Mouse (Mus musculus) lung, postnatal 0 days (tissue): ENCODE data around the gene Aktip. TPM values are rescaled to one million over a fixed set of nuclear protein-coding genes. Genes with fewer than 3 reads are reported as not detected.

Experiments
- ATAC-seq: fragments of 200-750 bp; cut with Nextera tagmentation; 2 replicates; pipeline ENCODE4 v1.8.0; 2017; ENCODE audit warnings: moderate library complexity
- DNase-seq: peaks from one replicate; pipeline ENCODE4 v3.0.0-alpha.2; 2016; ENCODE audit warnings: low spot score
- H3K27ac ChIP-seq: fragments of 300-500 bp; sonication (generic); 2 replicates; pipeline ENCODE4 v1.5.1; 2014; ENCODE audit warnings: antibody characterized with exemption, mild to moderate bottlenecking, low read length, mixed read lengths
- H3K27me3 ChIP-seq: fragments of 300-500 bp; sonication (generic); replicated peaks from 2 replicates; pipeline ENCODE4 v1.6.1; 2014; ENCODE audit warnings: low read length, mixed read lengths; ENCODE audit not compliant: insufficient read depth
- H3K36me3 ChIP-seq: fragments of 300-500 bp; sonication (generic); 2 replicates; pipeline ENCODE4 v1.6.1; 2014; ENCODE audit warnings: low read length, mixed read lengths; ENCODE audit not compliant: insufficient read depth
- H3K4me1 ChIP-seq: fragments of 300-500 bp; sonication (generic); 2 replicates; pipeline ENCODE4 v1.6.1; 2014; ENCODE audit warnings: antibody characterized with exemption, low read depth, low read length, mixed read lengths; ENCODE audit not compliant: insufficient read depth
- H3K4me2 ChIP-seq: fragments of 300-500 bp; sonication (generic); replicated peaks from 2 replicates; pipeline ENCODE4 v1.6.1; 2014; ENCODE audit warnings: low read depth, mild to moderate bottlenecking, low read length, moderate library complexity, mixed read lengths
- H3K4me3 ChIP-seq: fragments of 300-500 bp; sonication (generic); 2 replicates; pipeline ENCODE4 v1.5.1; 2014; ENCODE audit warnings: low read depth, low read length
- H3K9ac ChIP-seq: fragments of 300-500 bp; sonication (generic); replicated peaks from 2 replicates; pipeline ENCODE4 v1.6.1; 2014; ENCODE audit warnings: low read depth, mild to moderate bottlenecking
- H3K9me3 ChIP-seq: fragments of 300-500 bp; sonication (generic); 2 replicates; pipeline ENCODE4 v1.6.1; 2016; ENCODE audit warnings: low read length, mixed read lengths
- CTCF ChIP-seq: IDR thresholded peaks from 2 replicates; pipeline ENCODE4 v1.5.1; 2016; ENCODE audit warnings: antibody characterized with exemption, mild to moderate bottlenecking
- EP300 ChIP-seq: IDR thresholded peaks from 2 replicates; pipeline ENCODE4 v1.6.1; 2016; ENCODE audit warnings: antibody characterized with exemption, mild to moderate bottlenecking, control low read depth
- WGBS: fragments of 180-500 bp; shearing (Covaris S2); extraction: QIAGEN DNeasy Blood & Tissue Kit; methylation state at CpG from one replicate; pipeline ENCODE4 v1.1.7; 2014; 5-methylcytosine and 5-hydroxymethylcytosine counted together
- polyA plus RNA-seq: library from polyadenylated mRNA; unstranded; fragments of >200 nt; fragmentation: Nextera tagmentation; extraction: Ambion mirVana; gene quantifications from 2 replicates; pipeline ENCODE4 v1.2.1, GENCODE M21; 2015

The Aktip gene
- polyA plus RNA-seq, 1 experiment from 2014 or later, result 65.6 TPM

DNA sequence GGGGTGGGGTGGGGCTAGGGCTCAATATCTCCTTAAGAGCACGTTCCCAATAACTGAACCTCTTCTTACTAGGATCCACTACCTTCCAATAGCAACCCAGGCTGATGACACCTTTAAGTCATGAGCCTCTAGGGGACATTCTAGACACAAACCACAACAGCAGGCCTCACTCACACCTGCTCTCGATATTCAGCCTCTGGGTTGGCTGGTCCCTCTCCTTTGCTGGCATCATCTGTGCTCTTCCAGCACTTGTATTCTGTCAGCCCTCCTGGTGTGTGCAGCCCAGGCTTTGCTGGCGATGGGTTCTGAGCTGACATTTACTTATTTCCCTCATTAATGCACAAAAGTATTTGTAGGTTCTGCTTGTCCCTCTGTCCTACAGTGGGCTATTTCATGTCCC is 14.5 kb upstream of the Aktip start:
- H3K9me3 ChIP-seq, result no peaks in the 10 kb centered on the region
- H3K36me3 ChIP-seq, result no peaks in the 10 kb centered on the region
- H3K4me2 ChIP-seq, result no peak overlapping the region
- DNase-seq, result no peak
- WGBS, result 71% methylated on average over 3 of the region's 3 CpGs
- no peak overlapping the region for H3K27ac ChIP-seq
- H3K9ac ChIP-seq, result no peak overlapping the region
- no peak for ATAC-seq
- no peaks in the 10 kb centered on the region for H3K27me3 ChIP-seq
- no peak for TF ChIP-seq CTCF
- TF ChIP-seq EP300, result no peak
- H3K4me1 ChIP-seq, result no peaks in the 10 kb centered on the region
- H3K4me3 ChIP-seq, result no peak overlapping the region

- H3K4me2 ChIP-seq, result no peak overlapping the region
- H3K4me3 ChIP-seq, result no peak overlapping the region
- H3K36me3 ChIP-seq, result no peaks in the 10 kb centered on the region
- TF ChIP-seq CTCF (no peak), EP300 (no peak)
- DNase-seq (no peak), ATAC-seq (no peak)
- WGBS, result 53% methylated on average over 2 of the region's 2 CpGs
- no peak overlapping the region for H3K27ac ChIP-seq
- H3K9ac ChIP-seq, result no peak overlapping the region
- no peaks in the 10 kb centered on the region for H3K27me3 ChIP-seq
- no peaks in the 10 kb centered on the region for H3K9me3 ChIP-seq
- no peaks in the 10 kb centered on the region for H3K4me1 ChIP-seq
Observed at GRCm38 (mm10) chr8:91212948-91213347, 13.2 kb upstream of the Aktip start.

DNA sequence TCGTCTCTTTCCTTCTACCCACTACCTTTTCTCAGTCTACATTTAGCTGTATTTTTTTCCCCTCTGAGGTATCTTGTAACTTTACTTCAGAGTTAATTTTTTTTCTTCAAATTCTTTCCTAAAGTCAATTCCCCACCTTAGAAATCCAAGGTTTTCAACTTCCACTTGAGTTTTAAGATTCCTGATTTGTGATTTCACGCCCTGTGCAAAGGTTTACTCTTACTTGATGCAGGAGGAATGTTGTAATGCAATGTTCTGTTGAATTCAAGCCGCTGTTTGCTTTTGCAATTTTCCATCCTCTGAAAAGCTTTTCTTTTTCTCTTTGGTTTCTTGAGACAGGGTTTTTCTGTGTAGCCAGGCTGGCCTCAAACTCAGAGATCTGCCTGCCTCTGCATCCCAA is 9.9 kb upstream of the Aktip start:
- DNase-seq, result peak; percentile 84
- Histone ChIP-seq H3K36me3 (no peaks in the 10 kb centered on the region), H3K4me1 (no peaks in the 10 kb centered on the region), H3K4me3 (no peak overlapping the region), H3K9ac (no peak overlapping the region), H3K4me2 (no peak overlapping the region), H3K27me3 (no peaks in the 10 kb centered on the region), H3K27ac (peak overlapping the region; percentile 72), H3K9me3 (no peaks in the 10 kb centered on the region)
- peak; percentile 74 for TF ChIP-seq EP300
- no peak for TF ChIP-seq CTCF
- 54% methylated on average over 3 of the region's 3 CpGs for WGBS
- peak; percentile 71; the same call in 1 of the 2 replicates for ATAC-seq

DNA sequence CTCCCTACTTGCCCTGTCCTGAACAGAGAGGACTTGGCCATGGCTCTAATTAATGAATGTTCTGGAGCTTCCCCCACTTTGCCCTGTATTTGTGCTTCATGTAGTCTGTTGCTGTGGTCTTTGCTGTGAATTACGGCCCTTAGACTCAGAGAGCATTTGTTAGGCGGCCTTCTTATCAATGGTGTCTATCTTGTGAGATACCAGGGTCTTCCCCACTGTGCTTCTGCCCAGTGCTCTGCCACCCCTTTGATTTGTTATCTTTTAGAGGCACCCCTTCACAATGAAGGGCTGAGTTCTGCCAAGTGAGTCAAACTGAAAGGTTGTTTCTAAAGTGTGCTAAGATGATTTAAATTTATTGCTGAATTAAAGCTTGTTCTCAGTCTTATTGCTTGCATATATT is 7.9 kb upstream of the Aktip start:
- no peak for ATAC-seq
- Histone ChIP-seq H3K4me2 (no peak overlapping the region), H3K9ac (no peak overlapping the region), H3K36me3 (no peaks in the 10 kb centered on the region), H3K27me3 (no peaks in the 10 kb centered on the region), H3K4me1 (no peaks in the 10 kb centered on the region), H3K27ac (no peak overlapping the region), H3K9me3 (no peaks in the 10 kb centered on the region), H3K4me3 (no peak overlapping the region)
- 48% methylated on average over 2 of the region's 2 CpGs for WGBS
- no peak for DNase-seq
- TF ChIP-seq CTCF (no peak), EP300 (no peak)

GRCm38 (mm10) chr8:91205897-91206296 is 6.1 kb upstream of the Aktip start:
- ATAC-seq (no peak), DNase-seq (no peak)
- TF ChIP-seq EP300 (no peak), CTCF (no peak)
- Histone ChIP-seq H3K4me2 (no peak overlapping the region), H3K4me3 (no peak overlapping the region), H3K9ac (no peak overlapping the region), H3K4me1 (no peaks in the 10 kb centered on the region), H3K36me3 (no peaks in the 10 kb centered on the region), H3K9me3 (no peaks in the 10 kb centered on the region), H3K27me3 (no peaks in the 10 kb centered on the region), H3K27ac (no peak overlapping the region)
- WGBS, result 73% methylated on average over 6 of the region's 6 CpGs

GRCm38 (mm10) chr8:91201184-91201583 is 1.4 kb upstream of the Aktip start:
- Histone ChIP-seq H3K36me3 (no peaks in the 10 kb centered on the region), H3K9me3 (no peaks in the 10 kb centered on the region), H3K4me2 (no peak overlapping the region), H3K4me1 (no peaks in the 10 kb centered on the region), H3K27me3 (no peaks in the 10 kb centered on the region), H3K9ac (no peak overlapping the region), H3K27ac (no peak overlapping the region), H3K4me3 (no peak overlapping the region)
- DNase-seq (no peak), ATAC-seq (no peak)
- 64% methylated on average over 2 of the region's 2 CpGs for WGBS
- TF ChIP-seq CTCF (0 out of 2 replicates have a peak, but pooled peaks have one; percentile 24), EP300 (no peak)

GRCm38 (mm10) chr8:91198036-91198435 is 1.7 kb downstream of the Aktip start:
- WGBS, result 54% methylated on average over 3 of the region's 3 CpGs
- H3K4me3 ChIP-seq, result no peak overlapping the region
- TF ChIP-seq EP300 (no peak), CTCF (no peak)
- no peaks in the 10 kb centered on the region for H3K4me1 ChIP-seq
- H3K9ac ChIP-seq, result no peak overlapping the region
- no peaks in the 10 kb centered on the region for H3K27me3 ChIP-seq
- H3K36me3 ChIP-seq, result no peaks in the 10 kb centered on the region
- H3K4me2 ChIP-seq, result no peak overlapping the region
- no peaks in the 10 kb centered on the region for H3K9me3 ChIP-seq
- ATAC-seq (peak; percentile 55), DNase-seq (peak; percentile 53)
- no peak overlapping the region for H3K27ac ChIP-seq
